Mouse (Mus musculus) G1E-ER4 (cell line): ENCODE measurements around the gene Kank2. TPM values are rescaled to one million over a fixed set of nuclear protein-coding genes. Genes with fewer than 3 reads are reported as not detected.

Experiments used
- GATA1 ChIP-seq: IDR thresholded peaks from one replicate; pipeline ENCODE4 v1.8.0; 2012; ENCODE audit warnings: low read length, inconsistent platforms
- polyA plus RNA-seq: library from polyadenylated mRNA; stranded (reverse); fragments of >175 nt; gene quantifications from 2 replicates; pipeline ENCODE4 v1.2.3, GENCODE M21; 2012

Gene Kank2
- polyA plus RNA-seq, 1 experiment = 0.04 TPM

DNA sequence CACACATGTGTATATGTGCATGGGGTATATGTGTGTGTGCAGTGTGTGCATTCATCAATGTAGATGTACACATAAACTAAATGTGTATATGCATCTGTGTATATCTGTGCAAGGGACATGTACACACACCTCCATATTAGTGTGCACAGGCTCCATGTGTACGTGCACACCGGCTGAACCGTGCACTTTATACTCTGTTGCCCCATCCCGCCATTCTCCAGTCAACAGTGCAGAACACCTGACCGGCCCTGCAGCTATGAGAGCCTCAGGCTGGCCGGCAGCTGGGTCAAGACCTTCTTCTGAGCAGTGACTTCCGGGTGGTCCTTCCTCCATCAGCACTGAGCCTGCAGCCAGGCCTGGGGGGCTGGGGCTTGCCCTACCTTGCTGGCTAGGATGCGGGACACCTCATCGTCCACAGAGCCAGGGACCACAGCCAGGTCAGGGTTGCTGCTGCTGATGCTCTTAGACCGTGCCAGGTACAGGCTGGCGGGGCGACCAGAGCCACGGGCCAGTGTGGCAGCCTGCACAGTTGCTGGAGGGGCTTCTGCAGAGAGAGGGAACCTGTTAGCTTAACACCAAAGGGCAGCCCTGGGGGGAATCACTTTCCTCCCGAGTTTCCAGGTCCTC, 31.4 kb upstream of the Kank2 start:
- no peak for TF ChIP-seq GATA1

DNA sequence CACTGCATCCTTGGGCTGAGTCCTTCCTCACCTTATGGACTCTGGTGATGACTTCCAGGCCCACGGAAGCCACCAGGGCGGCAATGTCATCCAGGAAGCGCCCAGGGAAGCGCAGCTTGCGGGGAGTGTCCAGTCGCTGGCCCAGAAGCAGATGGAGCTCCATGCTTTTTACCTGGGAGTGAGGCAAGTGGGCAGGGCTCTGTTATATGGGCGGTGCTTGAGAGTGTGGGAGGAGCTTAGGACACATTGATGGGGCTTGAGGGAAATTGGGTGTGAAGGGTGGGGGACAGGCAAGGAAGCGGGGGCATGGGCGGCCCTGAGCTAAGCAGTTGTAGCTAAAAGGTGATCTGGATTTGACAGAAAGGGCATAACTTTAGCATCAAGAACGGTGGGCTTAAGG, 25.8 kb upstream of the Kank2 start:
- TF ChIP-seq GATA1 = no peak

DNA sequence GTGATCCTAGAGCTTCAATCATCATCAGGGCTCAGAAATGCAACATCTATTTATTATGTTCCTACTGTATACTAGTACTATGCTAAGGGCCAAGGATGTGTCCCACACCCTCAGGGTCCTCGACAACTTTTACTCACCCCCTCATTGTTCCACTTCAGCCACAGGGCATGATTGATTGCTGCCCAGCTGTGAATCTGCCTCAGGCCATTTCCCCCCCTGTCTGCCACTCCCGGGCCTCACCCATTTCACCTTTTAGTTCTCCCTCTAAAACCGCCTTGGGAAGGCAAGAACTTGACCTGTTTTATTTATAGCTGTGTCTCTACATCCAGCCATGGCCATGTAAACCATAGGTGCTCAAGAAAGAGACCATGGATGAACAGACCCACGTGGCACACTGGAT, 25.4 kb upstream of the Kank2 start:
- no peak for TF ChIP-seq GATA1

DNA sequence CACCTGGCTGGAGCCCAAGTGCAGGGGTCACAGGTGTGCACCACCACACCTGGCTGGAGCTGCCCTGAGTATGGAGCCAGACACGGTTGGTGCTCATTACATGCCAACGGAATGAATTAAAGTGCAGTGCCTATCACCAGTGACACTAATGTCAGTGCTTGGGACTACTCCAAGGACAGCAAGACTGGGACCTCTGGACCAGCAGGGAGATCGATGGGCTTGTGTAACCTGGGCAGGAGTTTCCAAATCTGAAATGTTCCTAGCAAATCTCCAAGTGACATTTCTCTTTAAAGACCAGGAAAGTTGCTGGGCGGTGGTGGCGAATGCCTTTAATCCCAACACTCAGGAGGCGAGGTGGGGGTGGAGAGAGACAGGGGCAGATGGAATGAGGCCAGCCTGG, 24.1 kb upstream of the Kank2 start:
- no peak for TF ChIP-seq GATA1

DNA sequence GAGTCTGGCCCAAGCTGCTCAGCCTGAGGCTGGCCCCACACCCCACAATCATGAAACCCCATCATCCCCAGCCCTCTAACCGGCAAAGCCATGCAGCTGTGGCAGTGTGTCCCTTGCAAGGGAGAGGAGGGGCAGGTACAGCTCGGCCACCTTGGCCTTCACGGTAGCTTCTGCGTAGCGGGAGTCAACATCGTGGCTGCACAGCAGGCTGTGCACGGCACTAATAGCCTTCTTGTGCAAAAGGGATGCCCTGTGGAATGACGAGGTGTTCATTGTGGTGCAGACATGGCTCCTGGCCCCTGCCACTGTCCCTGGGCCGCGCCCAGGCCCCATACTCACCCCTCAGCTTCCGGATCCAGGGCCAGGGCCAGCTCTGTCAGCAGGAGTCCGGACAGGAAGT, 21.6 kb upstream of the Kank2 start:
- TF ChIP-seq GATA1 = no peak

DNA sequence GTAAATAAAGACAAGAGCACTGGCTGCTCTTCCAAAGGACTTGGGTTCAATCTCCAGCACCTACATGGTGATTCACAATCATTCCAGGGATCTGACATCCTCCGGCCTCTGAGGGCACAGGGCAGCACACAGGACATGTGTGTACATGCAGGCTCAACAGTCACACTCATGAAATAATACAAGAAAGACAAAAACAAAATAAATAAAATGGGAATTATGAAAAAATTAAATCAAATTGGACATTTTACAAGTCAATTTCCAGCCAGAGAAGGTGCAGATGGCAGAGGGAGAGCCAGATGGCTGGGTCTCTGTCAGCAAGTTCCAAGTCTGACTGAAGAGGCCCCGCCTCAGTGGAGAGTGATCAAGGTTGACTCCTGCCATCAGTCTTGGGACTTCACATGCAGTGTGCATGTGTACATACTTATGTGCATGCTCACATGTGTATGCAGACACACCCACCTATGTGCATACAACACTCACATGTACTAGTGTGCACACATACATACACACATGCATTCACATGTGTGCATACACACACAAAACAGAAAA, 20.7 kb upstream of the Kank2 start:
- TF ChIP-seq GATA1 = no peak

DNA sequence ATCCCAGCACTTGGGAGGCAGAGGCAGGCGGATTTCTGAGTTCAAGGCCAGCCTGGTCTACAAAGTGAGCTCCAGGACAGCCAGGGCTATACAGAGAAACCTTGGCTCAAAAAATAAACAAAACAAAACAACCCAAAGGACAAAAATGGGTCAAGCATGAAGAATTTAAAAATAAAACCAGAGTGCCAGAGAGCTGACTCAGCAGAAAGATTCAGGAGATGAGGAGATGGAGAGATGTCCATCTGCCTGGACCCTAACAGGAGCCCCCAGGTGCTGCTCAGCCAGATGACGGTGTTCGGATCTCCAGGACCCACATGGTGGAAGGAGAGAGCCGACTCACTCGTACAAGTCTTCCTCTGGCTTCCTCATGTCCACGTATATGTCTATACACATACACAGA, 20.0 kb upstream of the Kank2 start:
- TF ChIP-seq GATA1 = no peak

DNA sequence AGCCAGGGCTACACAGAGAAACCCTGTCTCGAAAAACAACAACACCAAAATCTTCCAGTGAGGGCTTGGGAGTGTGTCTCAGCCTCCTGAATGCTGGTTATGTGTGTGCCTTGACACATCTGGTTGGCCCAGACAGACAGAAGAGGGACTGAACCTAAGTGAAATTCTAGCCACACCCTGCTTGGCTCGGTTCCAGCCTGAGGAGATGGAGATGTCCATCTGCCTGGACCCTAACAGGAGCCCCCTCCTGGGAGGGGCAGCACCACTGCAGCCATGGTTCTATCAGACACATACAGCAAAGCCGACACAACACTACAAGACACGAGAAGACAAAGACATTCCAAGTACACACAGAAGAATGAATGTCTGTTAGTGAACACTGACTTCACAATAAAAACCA, 19.6 kb upstream of the Kank2 start:
- no peak for TF ChIP-seq GATA1

DNA sequence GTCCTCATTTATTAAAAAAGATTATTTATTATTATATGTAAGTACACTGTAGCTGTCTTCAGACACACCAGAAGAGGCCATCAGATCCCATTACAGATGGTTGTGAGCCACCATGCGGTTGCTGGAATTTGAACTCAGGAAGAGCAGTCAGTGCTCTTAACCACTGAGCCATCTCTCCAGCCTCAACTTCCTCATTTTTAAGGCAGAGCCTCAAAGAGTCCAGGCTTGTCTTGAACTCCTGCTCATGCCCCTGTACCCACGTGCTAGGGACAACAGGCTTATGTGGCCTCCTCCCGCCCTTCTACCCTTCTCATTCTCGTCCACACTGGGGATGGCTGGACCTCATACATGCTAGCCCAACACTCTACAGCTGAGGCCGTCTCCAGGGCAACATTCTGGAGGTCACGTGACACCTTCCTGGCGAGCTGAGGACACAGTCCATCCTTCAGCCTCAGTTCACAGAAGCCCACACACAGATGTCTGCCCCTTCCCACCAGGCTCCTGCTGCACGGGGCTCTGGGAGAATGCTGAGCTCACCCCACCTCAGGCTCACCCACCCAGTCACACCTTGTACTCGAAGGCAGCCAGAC, 18.3 kb upstream of the Kank2 start:
- no peak for TF ChIP-seq GATA1

DNA sequence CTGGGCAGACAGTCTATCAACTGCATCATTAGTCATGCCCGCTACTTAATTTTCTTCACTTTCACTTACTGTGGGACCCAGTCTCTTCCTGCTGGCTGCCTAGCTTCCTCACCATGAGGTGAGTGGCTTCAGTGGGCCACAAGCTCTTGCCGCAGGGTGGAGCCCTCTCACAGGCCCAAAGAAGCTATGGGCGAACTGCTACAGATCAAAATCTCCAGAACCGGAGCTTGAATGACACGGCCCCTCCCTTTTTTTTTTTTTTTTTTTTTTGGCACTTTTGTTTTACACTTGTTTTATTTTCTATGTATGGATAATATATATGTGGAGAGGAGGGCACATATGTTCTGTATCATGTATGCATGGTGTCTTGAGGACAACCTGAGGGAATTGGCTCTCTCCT, 12.6 kb upstream of the Kank2 start:
- TF ChIP-seq GATA1 = no peak

DNA sequence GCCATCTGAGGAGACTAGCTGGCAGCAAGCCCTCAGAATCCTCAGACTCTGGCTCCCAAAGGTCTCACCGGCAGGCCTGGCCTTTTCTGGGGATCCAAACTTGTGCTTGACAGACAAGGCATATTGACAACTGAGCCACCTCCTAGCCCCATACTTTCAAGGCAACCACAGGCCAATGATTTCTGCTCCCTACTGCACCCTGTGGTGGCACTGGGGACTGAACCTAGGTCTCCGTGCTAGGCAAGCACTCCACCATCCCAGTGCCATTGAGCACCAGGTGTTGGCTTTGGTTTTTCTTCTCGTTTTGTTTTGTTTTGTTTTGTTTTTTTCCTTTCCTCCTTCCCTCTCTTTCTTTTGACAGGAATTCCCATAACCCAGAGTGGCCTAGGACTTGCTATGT, 10.0 kb upstream of the Kank2 start:
- TF ChIP-seq GATA1 = no peak

DNA sequence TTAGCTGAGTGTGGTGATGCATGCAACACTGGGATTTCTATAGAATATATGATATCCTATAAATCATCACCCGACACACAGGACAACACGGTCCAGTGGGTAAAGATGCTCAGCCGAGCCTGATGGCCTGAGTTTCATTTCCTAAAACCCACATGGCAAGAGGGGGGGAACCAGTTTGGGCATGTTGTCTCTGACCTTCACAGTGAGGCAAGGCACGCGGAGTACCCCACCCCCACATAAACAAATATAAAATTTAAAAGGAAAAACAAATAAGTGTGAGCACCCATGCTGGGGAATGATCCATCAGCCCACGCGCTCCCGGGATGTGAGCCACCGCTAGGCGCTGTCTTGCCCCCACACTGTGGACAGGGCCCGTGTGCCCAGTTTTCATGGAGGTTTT, 8.4 kb upstream of the Kank2 start:
- no peak for TF ChIP-seq GATA1

DNA sequence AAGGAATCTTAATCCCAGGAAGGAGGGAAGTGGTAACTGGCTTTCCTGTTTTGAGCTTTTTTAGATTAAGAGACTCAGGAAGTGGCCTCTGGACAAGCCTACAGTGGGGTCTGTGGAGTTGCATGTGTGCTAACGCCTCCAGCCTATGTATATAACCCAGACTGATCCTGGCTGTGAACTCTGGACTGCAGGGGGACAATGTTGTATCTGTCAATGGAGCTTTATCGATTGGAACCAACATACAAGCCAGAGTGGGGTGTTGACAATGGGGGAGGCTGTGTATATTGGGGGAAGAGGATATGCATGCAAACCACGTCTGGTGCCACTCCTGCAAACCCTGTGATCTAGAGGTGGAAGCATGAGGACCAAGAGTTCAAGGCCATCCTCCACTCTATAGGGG, 7.8 kb upstream of the Kank2 start:
- TF ChIP-seq GATA1 = no peak

DNA sequence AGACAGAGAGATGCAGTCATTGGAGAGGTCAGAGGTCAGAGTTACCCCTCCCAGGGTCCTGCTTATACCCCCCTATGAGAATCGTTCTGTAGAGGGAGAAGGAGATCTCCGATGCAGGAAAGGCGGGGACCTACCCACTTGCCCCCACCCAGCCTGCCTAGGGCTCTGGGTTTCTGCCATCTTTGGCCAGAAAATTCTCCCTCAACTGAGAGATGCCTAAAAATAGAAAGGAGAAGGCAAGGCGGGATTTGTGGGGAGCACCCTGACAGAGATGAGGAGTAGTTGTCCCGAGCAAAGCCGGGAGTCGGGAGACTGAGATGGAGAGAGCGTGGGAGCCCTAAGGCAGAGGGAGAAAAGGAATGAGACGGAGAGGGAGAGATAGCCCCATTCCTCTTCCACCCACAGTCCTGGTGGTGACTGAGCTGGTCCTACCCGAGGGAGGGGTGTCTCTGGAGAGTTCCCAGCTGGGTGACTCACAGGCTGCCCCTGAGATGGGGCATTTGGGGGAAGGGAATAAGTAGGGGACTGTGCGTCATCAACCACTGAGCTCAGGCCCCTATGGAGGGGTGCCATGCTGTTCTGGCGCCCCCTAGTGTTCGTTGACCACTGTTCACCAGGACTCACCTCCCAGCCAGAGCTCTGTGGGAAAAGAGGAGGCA, 5.6 kb upstream of the Kank2 start:
- no peak for TF ChIP-seq GATA1

DNA sequence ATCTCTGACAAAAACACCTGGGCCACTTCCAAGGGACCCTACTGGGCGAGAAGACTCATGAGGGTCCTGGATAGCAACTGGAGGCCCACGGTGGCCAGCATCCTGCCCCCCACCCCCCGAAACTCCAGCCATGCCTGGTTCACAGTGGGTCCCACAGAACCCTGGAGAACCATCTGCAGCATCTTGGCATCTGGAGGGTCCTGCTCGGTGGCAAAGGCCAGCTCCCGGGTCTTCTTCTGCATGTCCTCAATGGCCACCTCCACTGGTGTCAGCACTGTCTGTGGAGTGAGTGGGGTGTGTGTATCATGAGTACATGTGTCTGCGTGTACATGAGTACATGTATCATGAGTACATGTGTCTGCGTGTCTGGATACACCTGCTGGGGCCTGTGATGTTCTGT, 3.0 kb upstream of the Kank2 start:
- TF ChIP-seq GATA1 = no peak

DNA sequence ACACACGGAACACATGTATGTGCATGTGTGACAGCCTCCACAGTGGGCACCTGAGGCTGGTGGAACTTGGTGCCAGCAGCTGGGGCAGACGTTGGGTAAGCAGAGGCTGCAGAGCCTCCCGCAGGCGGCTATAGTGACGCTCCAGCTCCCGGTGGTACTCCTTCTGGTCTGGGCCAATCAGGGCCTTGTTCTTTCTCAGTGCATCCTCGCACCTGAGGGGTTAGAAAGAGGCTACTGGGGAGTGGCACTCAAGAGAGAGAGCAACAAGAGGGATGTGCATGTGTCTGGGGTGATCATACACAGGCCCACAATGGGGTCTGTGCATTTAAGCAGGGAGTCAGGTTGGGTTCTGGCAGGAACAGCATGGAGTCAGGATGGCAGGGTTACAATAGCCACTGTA, 2.6 kb upstream of the Kank2 start:
- no peak for TF ChIP-seq GATA1

DNA sequence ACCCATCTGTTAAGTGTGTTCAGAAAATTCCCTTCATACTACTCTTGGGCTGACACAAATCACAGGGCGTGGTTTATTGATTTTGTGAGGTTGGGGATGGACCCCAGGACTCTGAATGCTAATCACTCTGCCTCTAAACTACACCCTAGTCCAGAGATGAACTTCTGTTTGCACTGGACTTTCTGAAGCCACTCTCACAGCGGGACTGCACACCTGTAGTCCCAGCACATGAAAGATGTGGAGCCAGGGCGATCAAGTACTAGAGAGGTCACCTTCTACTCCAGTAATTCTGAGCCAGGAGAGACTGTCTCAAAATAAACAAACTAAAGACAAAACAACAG, 436 bp upstream of the Kank2 start:
- no peak for TF ChIP-seq GATA1
